Mouse (Mus musculus) brain, adult 2 months (tissue): ENCODE results near the gene Cldn11.
"Not testable (repeated sequence)": the region's sequence is repeated elsewhere in the genome, so short reads cannot be mapped to it uniquely, and the experiment has no call there.

Source experiments
- DNase-seq: peaks from one replicate; pipeline ENCODE4 v3.0.0; 2011; ENCODE audit warnings: low read depth, low spot score

Cldn11 gene

DNA sequence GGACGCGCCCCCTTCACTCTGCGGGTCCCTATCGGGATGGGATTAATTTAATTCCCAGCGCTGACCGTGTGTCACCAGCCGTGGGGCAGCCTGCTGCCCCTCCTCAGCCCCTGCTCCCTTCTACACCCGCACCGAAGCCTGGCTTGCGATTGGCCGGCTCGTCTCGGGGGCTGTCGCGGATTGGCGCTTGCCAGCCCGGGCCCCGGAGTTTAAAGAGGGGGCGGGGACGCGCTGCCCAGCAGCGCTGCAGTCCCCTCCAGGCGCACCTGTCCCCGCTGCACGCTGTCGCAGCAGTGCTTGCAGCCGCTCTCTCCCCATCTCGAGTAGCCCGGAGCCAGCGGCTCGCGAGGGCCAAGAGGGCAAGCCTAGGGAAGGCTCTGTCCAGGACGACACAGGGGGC is at the start of gene Cldn11:
Gene Cldn11 (plus strand): TSS at position 215 of the 400 bp plus-strand sequence.
- DNase-seq: peak; percentile 81

DNA sequence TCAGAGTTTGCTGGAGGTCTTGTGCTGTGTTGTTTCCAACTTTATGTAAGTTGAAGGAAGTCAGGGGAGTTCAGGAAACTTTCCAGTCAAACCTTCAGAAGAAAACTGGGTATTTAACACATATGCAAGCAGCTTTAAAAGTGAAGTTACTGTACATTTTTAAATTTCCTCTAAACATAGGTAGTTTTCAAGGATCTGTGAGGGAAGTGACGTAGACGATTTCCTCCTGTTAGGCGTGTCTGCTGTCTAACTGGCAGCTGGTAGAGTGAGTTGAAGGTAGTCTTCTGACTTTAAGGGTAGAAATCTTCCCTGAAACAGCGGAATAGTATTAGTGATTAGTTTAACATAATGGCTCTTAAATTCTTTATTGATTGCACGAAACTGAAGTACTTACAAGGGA is 49.7 kb upstream of the Cldn11 start:
- no peak for DNase-seq

GRCm38 (mm10) chr3:31100802-31101201 is 48.9 kb upstream of the Cldn11 start:
- DNase-seq: no peak

- no peak for DNase-seq
Measured at GRCm38 (mm10) chr3:31104936-31105335, 44.8 kb upstream of the Cldn11 start.

GRCm38 (mm10) chr3:31106597-31106996 is 43.1 kb upstream of the Cldn11 start:
- peak; percentile 15 for DNase-seq

DNA sequence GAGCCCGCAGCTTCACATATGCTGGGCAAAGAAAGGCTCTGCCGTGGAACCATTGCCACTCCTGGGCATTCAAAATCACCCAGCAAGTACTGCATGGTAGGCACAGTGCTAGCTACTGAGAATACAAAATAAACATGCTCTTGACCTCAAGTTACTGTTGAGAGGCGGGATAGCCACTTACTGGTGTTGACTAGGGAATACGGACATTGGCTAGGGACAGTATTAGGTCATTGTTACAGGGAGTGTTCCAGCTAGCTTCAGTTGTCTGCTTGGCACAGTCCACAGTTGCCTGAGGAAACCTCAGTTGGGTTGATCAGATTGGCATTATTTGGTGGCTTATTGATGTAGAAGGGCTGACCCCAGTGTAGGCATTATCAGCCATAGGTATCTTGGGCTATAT is 42.0 kb upstream of the Cldn11 start:
- peak; percentile 15 for DNase-seq

DNA sequence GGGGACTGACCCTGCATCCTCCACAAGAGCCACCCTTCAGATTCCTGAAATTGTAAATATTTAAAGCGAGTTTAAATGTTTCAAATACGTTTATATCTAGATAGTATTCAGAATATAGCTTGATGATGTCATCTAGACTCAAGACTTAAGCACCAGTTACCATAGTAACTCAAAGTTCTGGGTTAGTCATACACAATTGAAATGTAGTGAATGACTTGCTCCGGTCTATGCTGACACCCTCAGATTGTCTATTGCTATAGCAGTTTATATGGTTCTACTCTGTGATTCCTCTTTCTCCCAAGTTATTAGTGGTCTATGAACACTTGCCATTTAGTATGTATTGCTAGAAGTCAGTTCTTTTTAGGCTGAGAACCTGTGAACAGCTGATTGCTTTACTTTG is 40.6 kb upstream of the Cldn11 start:
- peak; percentile 79 for DNase-seq

DNA sequence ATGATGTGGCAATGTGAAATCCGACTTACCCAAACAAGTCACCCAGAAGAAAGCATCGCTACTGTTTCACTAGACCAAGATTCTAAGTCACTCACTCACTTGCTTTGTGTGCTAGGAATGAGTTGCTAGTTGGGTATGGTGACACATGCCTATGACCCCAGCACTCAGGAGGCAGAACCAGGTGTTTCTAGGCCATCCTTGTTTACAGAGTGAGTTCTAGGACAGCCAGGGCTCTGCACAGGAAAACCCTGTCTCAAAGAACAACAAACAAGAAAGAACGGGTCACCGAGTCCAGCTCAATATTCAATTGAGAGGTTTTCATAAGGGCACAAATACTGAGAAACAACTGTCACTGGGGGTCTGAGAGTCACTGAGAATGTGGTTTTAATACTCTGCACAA is 26.6 kb upstream of the Cldn11 start:
- no peak for DNase-seq

GRCm38 (mm10) chr3:31126303-31126702 is 23.4 kb upstream of the Cldn11 start:
- DNase-seq: no peak

- DNase-seq: no peak
Measured at GRCm38 (mm10) chr3:31126848-31127247, 22.9 kb upstream of the Cldn11 start.

- DNase-seq: no peak
Measured at GRCm38 (mm10) chr3:31129766-31130165, 20.0 kb upstream of the Cldn11 start.

DNA sequence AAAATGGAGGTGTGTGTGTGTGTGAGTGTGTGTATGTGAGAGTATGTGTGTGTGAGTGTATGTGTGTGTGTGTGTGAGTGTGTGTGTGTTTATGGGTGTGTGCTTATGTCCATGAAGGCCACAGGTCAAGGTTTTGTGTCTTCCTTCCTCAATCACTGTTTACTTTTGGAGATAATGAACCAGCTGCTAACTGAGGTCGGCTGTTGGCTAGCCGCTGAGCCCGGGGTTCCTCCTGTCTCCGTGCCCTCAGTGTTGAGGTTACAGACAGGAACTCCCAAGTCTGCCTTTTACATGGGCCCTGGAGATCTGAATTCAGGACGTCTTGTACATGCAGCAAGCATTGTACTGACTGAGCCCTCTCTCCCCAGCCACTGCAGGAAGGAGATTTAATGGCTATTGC is 16.1 kb upstream of the Cldn11 start:
- DNase-seq: no peak

DNA sequence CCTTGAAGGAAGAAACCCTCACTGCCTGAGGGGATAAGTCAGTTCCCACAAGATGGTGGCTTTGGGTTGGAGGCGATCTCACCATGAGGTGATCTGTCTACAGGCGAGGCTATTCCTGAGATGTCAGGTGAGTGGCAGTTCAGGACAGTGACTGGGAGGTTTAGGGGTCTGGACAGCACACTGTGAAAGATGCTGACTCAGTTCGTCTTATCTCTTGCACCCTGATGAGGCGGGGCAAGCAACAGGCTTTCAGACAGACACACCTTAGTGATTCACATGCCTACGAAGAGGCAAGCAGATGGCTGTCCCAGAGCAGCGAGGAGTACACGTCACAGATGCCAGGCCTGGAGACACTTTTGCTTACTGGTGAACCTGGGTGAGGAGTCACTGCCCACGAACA is 15.5 kb upstream of the Cldn11 start:
- DNase-seq: no peak

- no peak for DNase-seq
Measured at GRCm38 (mm10) chr3:31134696-31135095, 15.0 kb upstream of the Cldn11 start.

DNA sequence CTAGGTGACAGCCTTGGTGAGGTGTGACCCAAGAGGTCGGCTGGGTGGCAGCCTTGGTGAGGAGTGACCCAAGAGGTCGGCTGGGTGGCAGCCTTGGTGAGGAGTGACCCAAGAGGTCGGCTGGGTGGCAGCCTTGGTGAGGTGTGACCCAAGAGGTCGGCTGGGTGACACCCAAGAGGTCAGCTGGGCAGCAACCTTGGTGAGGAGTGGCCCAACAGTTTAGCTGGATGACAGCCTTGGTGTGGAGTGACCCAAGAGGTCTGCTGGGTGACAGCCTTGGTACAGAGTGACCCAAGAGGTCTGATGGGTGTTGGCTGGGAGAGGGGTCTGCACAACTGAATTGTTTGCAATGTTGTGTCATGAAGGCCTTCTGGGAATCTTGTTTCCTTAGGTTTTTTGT is 13.1 kb upstream of the Cldn11 start:
- not testable (repeated sequence) for DNase-seq

DNA sequence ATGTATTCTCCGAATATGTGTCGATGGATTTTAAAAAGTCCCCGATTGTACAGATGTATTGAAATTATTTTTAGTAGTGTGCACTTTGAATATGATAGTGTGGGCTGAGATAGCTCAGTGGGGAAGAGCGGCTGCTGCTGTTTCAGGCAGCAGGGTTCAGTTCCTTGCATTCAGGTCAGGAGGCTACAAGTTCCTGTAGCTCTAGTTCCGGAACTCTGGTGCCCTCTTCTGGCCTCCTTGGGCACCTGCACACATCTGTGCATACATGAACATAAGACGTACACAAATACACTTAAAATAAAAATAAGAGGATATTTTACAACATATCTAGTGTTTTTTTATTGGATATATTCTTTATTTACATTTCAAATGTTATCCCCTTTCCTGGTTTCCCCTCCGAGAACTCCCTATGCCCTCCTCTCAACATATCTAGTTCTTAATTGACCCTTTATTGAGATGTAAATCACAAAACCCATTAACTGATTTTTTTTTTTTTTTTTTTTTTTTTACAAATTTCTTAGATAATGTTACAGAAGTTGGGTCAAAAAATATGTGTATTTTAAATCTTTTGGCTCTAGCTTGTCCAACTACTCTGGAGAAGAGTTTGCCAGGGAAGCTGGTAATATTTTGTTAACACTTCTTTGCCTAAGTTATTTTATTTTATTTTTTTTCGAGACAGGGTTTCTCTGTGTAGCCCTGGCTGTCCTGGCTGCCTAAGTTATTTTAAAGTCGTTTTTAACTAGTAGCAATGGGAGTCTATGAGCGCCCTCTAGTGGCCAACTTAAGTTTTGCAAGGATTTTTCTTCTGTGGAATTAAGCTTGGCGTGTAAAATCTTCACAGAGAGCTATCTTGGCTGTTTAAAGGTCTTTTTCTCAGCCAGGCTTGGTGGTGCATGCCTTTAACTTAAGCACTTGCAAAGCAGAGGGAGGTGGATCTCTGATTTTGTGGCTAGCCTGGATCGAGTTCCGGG is 11.0 kb upstream of the Cldn11 start:
- DNase-seq: peak; percentile 84

- no peak for DNase-seq
Measured at GRCm38 (mm10) chr3:31141621-31142020, 8.1 kb upstream of the Cldn11 start.

- DNase-seq: not testable (repeated sequence)
Measured at GRCm38 (mm10) chr3:31145222-31145621, 4.5 kb upstream of the Cldn11 start.

DNA sequence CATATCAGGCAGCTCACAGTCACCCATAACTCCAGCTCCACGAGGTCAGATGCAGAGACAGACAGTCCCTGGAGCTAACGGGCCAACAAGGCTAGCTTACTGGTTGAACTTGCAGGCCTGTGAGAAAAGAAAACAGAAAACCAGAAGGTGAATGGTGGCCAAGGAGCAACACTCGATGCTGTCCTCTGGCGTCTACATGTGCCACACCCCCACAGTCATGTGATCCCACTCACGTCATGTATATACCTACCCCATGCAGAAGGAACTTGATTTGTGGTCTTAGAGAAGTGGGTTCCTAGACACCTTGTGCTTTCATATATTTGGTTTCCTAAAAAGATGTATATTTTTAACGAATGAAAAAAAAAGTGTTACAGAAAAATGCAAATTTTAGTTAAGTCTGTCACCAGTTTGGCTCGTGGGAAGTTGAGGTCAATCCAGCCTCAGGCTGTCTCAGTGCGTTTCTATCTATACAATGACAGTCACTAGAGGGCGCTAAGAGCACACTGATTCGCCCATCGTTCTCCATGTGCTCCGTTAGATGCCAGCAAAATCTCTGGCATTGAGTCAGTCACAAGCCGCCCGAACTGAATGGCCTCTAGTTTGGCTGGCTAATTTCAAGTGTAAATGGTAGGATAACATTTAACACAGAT is 4.0 kb upstream of the Cldn11 start:
- peak; percentile 95 for DNase-seq

DNA sequence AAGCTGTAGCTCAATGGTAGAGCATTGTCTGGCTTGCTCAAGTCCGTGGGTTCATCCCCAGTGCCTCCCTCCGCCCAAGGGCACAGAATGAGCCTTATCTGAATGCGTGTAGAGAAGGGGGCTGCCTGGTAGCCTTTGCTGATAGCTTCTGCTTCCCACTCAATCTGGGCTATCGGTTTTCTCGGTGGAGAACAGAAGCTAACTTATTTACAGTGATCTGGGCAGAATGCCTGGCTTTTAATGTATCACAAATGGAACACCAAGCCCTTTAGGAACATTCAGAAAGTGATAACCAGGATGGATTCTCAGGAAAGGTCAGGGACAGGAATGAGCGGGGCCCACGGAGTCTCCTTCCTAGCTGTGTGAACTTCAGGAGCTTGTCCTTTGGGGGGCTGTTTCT is 1.1 kb upstream of the Cldn11 start:
- no peak for DNase-seq

GRCm38 (mm10) chr3:31152108-31152507 is 2.4 kb downstream of the Cldn11 start:
- peak; percentile 79 for DNase-seq

DNA sequence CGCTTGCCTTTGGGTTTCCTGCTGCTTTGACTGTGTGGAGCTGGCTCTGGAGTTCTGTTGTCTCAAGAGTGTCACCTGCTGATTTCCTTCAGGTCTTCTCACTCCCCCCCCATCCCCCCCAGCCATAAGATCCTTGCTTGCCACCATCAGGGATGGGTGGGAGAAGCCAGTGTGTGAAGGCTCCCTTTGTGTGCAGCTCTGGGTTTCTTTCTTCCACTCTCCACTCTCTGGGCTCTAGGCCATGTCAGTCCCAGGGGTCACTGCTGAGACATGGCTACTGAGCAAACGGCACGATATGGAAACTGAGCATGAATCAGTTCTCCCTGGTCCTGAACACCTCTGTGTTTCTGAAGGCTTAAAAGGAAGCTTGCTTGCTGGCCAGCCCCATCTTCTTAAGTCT is 6.4 kb downstream of the Cldn11 start:
- DNase-seq: peak; percentile 51

DNA sequence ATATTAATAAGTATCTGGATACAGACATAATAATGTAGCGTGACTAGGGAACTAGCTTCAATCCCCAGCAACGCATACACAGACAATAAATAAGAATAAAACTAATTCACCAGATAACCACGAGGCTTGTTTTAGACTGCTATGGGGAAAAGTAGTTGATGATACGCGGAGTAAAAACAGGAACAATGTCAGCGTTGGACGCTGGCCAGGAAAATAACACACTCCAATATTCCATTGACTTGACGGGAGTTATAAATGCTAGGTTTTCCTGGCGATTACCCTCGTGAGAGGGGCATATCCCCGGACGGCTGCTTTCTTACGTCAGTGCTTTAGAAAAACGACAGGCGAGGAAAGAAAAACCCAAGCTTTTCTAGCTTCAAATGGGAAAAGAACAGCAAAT is 8.1 kb downstream of the Cldn11 start:
- DNase-seq: no peak
